Mouse (Mus musculus) hindbrain, embryonic 14.5 days (tissue): Measurements from ENCODE around the gene Hip1. TPM values are rescaled to one million over a fixed set of nuclear protein-coding genes. Genes with fewer than 3 reads are reported as not detected.

Source experiments
- ATAC-seq: fragments of 200-750 bp; cut with Nextera tagmentation; 2 replicates; pipeline ENCODE4 v1.8.0; 2017; ENCODE audit warnings: moderate number of reproducible peaks, mild to moderate bottlenecking, moderate TSS enrichment, moderate library complexity; ENCODE audit not compliant: low FRiP score
- DNase-seq: peaks from one replicate; pipeline ENCODE4 v3.0.0-alpha.2; 2015; ENCODE audit warnings: low spot score
- H3K27ac ChIP-seq: fragments of 300-500 bp; sonication (generic); 2 replicates; pipeline ENCODE4 v1.5.1; 2014; ENCODE audit warnings: mild to moderate bottlenecking, moderate library complexity
- H3K27me3 ChIP-seq: fragments of 300-500 bp; sonication (generic); 2 replicates; pipeline ENCODE4 v1.6.1; 2014; ENCODE audit warnings: mild to moderate bottlenecking, low read length, mixed read lengths; ENCODE audit not compliant: control insufficient read depth, insufficient read depth
- H3K36me3 ChIP-seq: fragments of 300-500 bp; sonication (generic); replicated peaks from 2 replicates; pipeline ENCODE4 v1.6.1; 2014; ENCODE audit not compliant: control insufficient read depth, insufficient read depth
- H3K4me1 ChIP-seq: fragments of 300-500 bp; sonication (generic); replicated peaks from 2 replicates; pipeline ENCODE4 v1.6.1; 2014; ENCODE audit warnings: antibody characterized with exemption, low read length, mixed read lengths; ENCODE audit not compliant: control insufficient read depth, insufficient read depth
- H3K4me2 ChIP-seq: fragments of 300-500 bp; sonication (generic); replicated peaks from 2 replicates; pipeline ENCODE4 v1.6.1; 2014; ENCODE audit warnings: mild to moderate bottlenecking, moderate library complexity
- H3K4me3 ChIP-seq: fragments of 300-500 bp; sonication (generic); replicated peaks from 2 replicates; pipeline ENCODE4 v1.5.1; 2014; ENCODE audit warnings: mild to moderate bottlenecking, low read length
- H3K9ac ChIP-seq: fragments of 300-500 bp; sonication (generic); 2 replicates; pipeline ENCODE4 v1.6.1; 2014
- H3K9me3 ChIP-seq: fragments of 300-500 bp; sonication (generic); 2 replicates; pipeline ENCODE4 v1.6.1; 2016; ENCODE audit warnings: low read length; ENCODE audit not compliant: control insufficient read depth
- WGBS: fragments of 180-500 bp; shearing (Covaris S2); extraction: QIAGEN DNeasy Blood & Tissue Kit; methylation state at CpG from one replicate; pipeline ENCODE4 v1.1.7; 2014; 5-methylcytosine and 5-hydroxymethylcytosine counted together
- polyA plus RNA-seq: library from polyadenylated mRNA; unstranded; fragments of >200 nt; fragmentation: Nextera tagmentation; extraction: Ambion mirVana; gene quantifications from 2 replicates; pipeline ENCODE4 v1.2.1, GENCODE M21; 2014

Gene Hip1
- polyA plus RNA-seq, 1 experiment from 2014 or later: 48.4 TPM

DNA sequence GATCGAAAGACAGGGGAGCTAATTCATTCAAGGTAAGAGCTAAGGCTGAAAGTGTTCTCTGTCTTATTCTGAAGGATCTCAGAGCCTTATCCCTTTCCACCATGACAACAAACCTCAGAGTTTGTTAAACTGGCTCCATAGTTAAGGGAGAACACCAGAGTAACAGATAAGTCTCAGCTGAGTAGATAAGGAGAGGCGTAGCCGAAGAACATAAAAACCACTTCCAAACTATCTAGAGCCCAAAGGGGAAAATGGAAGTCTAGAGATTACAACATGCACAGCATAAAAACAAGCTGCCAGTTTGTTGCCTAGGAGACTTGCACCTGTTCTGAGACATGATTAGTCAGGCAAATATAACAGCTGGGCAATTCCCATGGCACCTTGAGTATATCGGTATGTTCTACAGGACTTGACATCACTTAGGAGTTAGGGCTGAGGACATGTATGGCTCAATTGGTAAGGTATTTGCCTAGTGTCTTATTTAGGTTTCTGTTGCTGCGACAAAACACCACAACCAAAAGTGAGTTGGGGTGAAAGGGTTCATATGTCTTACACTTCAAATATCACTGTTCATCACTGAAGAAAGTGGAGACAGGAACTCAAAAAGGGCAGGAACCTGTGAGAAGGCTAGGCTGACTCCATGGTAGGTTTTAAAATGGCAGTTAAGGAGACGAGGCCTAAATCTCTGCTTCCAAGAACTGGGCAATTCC is 22.8 kb upstream of the Hip1 start:
- H3K9ac ChIP-seq: no peak overlapping the region
- H3K27ac ChIP-seq: no peak overlapping the region
- ATAC-seq: no peak
- WGBS: 84% methylated on average over 6 of the region's 6 CpGs
- no peaks in the 10 kb centered on the region for H3K9me3 ChIP-seq
- no peaks in the 10 kb centered on the region for H3K27me3 ChIP-seq
- no peak overlapping the region for H3K4me3 ChIP-seq
- no peaks in the 10 kb centered on the region for H3K4me1 ChIP-seq
- H3K4me2 ChIP-seq: no peak overlapping the region
- no peak for DNase-seq
- H3K36me3 ChIP-seq: no peaks in the 10 kb centered on the region

DNA sequence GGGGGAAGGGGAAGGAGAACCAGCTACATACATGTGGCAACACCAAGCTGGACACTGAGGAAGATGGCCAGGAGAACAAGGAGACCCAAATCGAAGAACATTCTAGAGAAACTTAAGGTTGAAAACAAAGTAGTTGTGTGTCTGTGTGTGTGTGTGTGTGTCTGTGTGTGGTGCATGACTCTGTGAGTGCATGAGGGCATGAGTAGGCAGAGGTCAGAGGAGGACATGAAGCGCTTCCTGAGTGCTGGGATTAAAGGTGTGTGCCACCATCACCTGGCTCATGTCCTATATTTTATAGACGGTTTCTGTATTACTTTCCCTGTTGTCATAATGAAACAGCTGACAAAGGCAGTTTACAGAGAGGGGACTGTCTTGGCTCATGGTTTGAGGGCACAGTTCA is 18.5 kb upstream of the Hip1 start, which contains the start of gene Ccl26:
Ccl26 (minus strand) TSS at position 101 of the 400 bp plus-strand sequence.
- ATAC-seq (no peak), DNase-seq (no peak)
- no peaks in the 10 kb centered on the region for H3K4me1 ChIP-seq
- no peak within 1 kb of the TSS for H3K9ac ChIP-seq
- no peak within 1 kb of the TSS for H3K27ac ChIP-seq
- H3K4me3 ChIP-seq: no peak within 1 kb of the TSS
- H3K9me3 ChIP-seq: no peaks in the 10 kb centered on the region
- no peaks in the 10 kb centered on the region for H3K36me3 ChIP-seq
- 91% methylated on average over 3 of the region's 3 CpGs for WGBS
- H3K4me2 ChIP-seq: no peak within 1 kb of the TSS
- H3K27me3 ChIP-seq: no peaks in the 10 kb centered on the region

- WGBS: 59% methylated on average over 3 of the region's 3 CpGs
- Histone ChIP-seq H3K4me2 (no peak overlapping the region), H3K4me1 (no peaks in the 10 kb centered on the region), H3K9ac (no peak overlapping the region), H3K36me3 (no peaks in the 10 kb centered on the region), H3K9me3 (no peaks in the 10 kb centered on the region), H3K4me3 (no peak overlapping the region), H3K27ac (peak overlapping the region; percentile 73), H3K27me3 (no peaks in the 10 kb centered on the region)
- no peak for DNase-seq
- no peak for ATAC-seq
Observed at GRCm38 (mm10) chr5:135557671-135558070, 12.8 kb upstream of the Hip1 start.

DNA sequence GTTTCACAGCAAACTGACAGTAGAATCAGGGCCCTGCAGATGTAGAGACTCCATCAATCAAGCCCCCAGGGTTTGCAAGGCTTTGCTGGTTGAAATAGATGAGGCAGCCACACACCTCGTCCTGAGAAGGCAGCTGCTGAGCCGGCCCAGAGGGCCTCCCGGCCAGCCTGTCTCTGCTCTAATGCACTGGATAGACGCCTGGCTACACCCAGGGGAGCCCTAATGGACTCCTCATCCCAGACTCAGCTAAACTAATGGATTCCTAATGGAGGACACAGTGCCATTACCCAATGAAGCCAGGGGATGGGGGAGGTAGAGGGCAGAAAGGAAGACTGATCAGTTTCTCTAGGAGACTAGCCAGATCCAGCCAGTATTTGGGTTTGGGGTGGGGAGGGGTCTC is 12.1 kb upstream of the Hip1 start:
- H3K4me1 ChIP-seq: no peaks in the 10 kb centered on the region
- H3K9me3 ChIP-seq: no peaks in the 10 kb centered on the region
- H3K27ac ChIP-seq: peak overlapping the region; percentile 73
- no peak overlapping the region for H3K4me2 ChIP-seq
- no peak overlapping the region for H3K4me3 ChIP-seq
- peak; percentile 78 for ATAC-seq
- H3K36me3 ChIP-seq: no peaks in the 10 kb centered on the region
- no peak overlapping the region for H3K9ac ChIP-seq
- peak; percentile 31 for DNase-seq
- H3K27me3 ChIP-seq: no peaks in the 10 kb centered on the region
- WGBS: 17% methylated on average over 4 of the region's 4 CpGs

GRCm38 (mm10) chr5:135556259-135556658 is 11.3 kb upstream of the Hip1 start:
- ATAC-seq (no peak), DNase-seq (no peak)
- H3K36me3 ChIP-seq: no peaks in the 10 kb centered on the region
- H3K9me3 ChIP-seq: no peaks in the 10 kb centered on the region
- peak overlapping the region; percentile 73 for H3K27ac ChIP-seq
- no peak overlapping the region for H3K4me3 ChIP-seq
- H3K27me3 ChIP-seq: no peaks in the 10 kb centered on the region
- no peaks in the 10 kb centered on the region for H3K4me1 ChIP-seq
- H3K9ac ChIP-seq: no peak overlapping the region
- H3K4me2 ChIP-seq: no peak overlapping the region
- WGBS: 77% methylated on average over 3 of the region's 4 CpGs

DNA sequence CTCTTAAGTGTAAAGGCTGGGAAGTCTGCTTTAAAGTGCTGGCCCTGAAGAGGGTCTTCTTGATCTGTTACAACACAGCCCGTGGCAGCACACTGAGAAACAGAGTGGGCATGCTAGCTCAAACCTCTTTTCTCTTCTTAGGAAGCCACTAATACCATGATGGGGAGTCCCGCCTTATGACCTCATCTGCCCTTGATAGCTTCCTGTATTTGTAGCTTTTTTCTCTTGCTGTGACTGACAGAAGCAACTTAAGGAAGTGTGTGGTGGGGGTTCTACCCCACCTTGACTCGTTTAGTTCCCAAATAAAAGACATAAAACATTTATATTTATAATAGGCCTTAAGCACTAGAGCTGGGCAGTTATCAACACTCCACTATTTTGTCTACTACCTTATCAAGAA is 6.7 kb upstream of the Hip1 start:
- no peak for DNase-seq
- no peak for ATAC-seq
- no peak overlapping the region for H3K4me2 ChIP-seq
- no peaks in the 10 kb centered on the region for H3K4me1 ChIP-seq
- H3K27ac ChIP-seq: no peak overlapping the region
- H3K9me3 ChIP-seq: no peaks in the 10 kb centered on the region
- no peaks in the 10 kb centered on the region for H3K27me3 ChIP-seq
- H3K9ac ChIP-seq: no peak overlapping the region
- 82% methylated on average over 3 of the region's 3 CpGs for WGBS
- no peak overlapping the region for H3K4me3 ChIP-seq
- H3K36me3 ChIP-seq: no peaks in the 10 kb centered on the region

- H3K27ac ChIP-seq: no peak overlapping the region
- no peaks in the 10 kb centered on the region for H3K9me3 ChIP-seq
- H3K4me2 ChIP-seq: no peak overlapping the region
- WGBS: 32% methylated on average over 3 of the region's 3 CpGs
- H3K27me3 ChIP-seq: no peaks in the 10 kb centered on the region
- ATAC-seq: no peak
- H3K36me3 ChIP-seq: no peaks in the 10 kb centered on the region
- DNase-seq: no peak
- no peaks in the 10 kb centered on the region for H3K4me1 ChIP-seq
- H3K9ac ChIP-seq: no peak overlapping the region
- no peak overlapping the region for H3K4me3 ChIP-seq
Observed at GRCm38 (mm10) chr5:135550910-135551309, 6.0 kb upstream of the Hip1 start.

GRCm38 (mm10) chr5:135547990-135548389 is 3.1 kb upstream of the Hip1 start:
- no peak overlapping the region for H3K9ac ChIP-seq
- H3K27me3 ChIP-seq: no peaks in the 10 kb centered on the region
- peaks cover 14% of the 10 kb centered on the region for H3K4me1 ChIP-seq
- WGBS: 90% methylated on average over 2 of the region's 2 CpGs
- H3K9me3 ChIP-seq: no peaks in the 10 kb centered on the region
- no peak for ATAC-seq
- no peak overlapping the region for H3K4me3 ChIP-seq
- no peak for DNase-seq
- no peak overlapping the region for H3K27ac ChIP-seq
- H3K4me2 ChIP-seq: no peak overlapping the region
- H3K36me3 ChIP-seq: no peaks in the 10 kb centered on the region

DNA sequence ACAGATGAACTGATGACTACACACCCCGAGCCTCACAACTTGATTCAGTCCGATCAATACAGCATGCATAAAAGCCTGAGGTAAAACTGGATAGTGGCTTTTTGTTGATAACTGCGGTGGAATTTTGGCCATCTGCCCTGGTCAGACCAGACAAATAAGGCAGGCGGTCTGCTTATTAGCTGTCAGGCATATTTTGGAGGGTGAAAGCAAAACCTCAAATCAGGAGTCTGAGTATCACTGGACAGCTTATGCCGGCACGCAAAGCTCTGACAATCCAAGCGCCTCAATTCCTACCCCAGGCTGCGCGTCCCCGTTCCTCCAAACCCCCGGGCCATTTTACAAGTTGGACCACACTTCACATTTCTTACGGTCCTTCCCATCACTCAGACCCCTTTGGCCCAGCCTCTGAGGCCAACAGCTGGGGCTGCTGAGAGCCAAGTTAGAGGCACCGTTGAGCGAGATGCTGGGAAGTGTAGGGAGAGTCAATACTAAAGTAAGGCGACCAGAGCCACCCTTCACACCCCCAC is 825 bp downstream of the Hip1 start:
- Histone ChIP-seq H3K9me3 (no peaks in the 10 kb centered on the region), H3K4me3 (peak overlapping the region; percentile 76), H3K36me3 (no peaks in the 10 kb centered on the region), H3K27ac (peak overlapping the region; percentile 62; the same call in 1 of the 2 replicates), H3K27me3 (no peaks in the 10 kb centered on the region), H3K4me1 (peaks cover 14% of the 10 kb centered on the region), H3K9ac (peak overlapping the region; percentile 75), H3K4me2 (peak overlapping the region; percentile 97)
- DNase-seq (no peak), ATAC-seq (no peak)
- 5% methylated on average over 15 of the region's 15 CpGs for WGBS
